Mouse (Mus musculus): ENCODE measurements around the gene Pcp2.

- TF ChIP-seq NELFE (IDR thresholded peaks at IDR 0.05; ENCODE audit: low read depth, low read length) (no peak), CTCF (IDR thresholded peaks at IDR 0.05 in 2 of 3, conservative IDR thresholded peaks at IDR 0.05 in 1 of 3; ENCODE audit: control insufficient read depth in 1 of 3, insufficient read depth in 1 of 3, low read depth in 2 of 3, low read length in 3 of 3, poor library complexity in 1 of 3, severe bottlenecking in 1 of 3) (no peak), MAFK (IDR thresholded peaks at IDR 0.05; ENCODE audit: borderline replicate concordance, low read depth, low read length) (no peak), MEF2A (IDR thresholded peaks at IDR 0.05; ENCODE audit: extremely low read depth, insufficient replicate concordance, low read depth, low read length, poor library complexity, severe bottlenecking) (no peak), ZNF384 (IDR thresholded peaks at IDR 0.05; ENCODE audit: low read depth, low read length) (no peak), GATA1 (IDR thresholded peaks at IDR 0.05; ENCODE audit: low read depth, low read length) (no peak), BHLHE40 (IDR thresholded peaks at IDR 0.05; ENCODE audit: borderline replicate concordance, low read depth, low read length) (no peak), CHD1 (IDR thresholded peaks at IDR 0.05; ENCODE audit: low read depth, low read length) (no peak), JUND (IDR thresholded peaks at IDR 0.05; ENCODE audit: low read depth, low read length) (no peak)
Measured at GRCm38 (mm10) chr8:3654726-3655508, 29.6 kb upstream of the Pcp2 start.
